In genomic region chr17:46129741-46130498, GRCm38 (mm10) we compare ENCODE assay signal across 8 mouse cellular contexts. TPM values are rescaled to one million over a fixed set of nuclear protein-coding genes. Genes with fewer than 3 reads are reported as not detected.
DNase-seq lines count a peak whose midpoint lies in the region; ATAC-seq and TF ChIP-seq lines count a peak whose summit lies in the region.

No protein-coding gene starts in this region.

- H3K27ac ChIP-seq in embryonic facial prominence, embryonic 13.5 days, result peak overlapping the region; percentile 11; the same call in 1 of the 2 replicates
- no peak overlapping the region for H3K27ac ChIP-seq in heart, embryonic 14.5 days (replicated peaks in 1 of 2; ENCODE audit: control insufficient read depth in 1 of 2, insufficient read depth in 1 of 2, low read depth in 2 of 2, low read length in 2 of 2)

- no peak overlapping the region for H3ac ChIP-seq in myocyte (ENCODE audit: control insufficient read depth, insufficient read length)

- no peaks in the 10 kb centered on the region for H3K79me2 ChIP-seq in myocyte (ENCODE audit: control insufficient read depth, insufficient read depth)

- WGBS in embryonic facial prominence, embryonic 13.5 days, result 80% methylated on average over 13 of the region's 13 CpGs
- 68% methylated on average over 13 of the region's 13 CpGs for WGBS in heart, embryonic 14.5 days

- peak; percentile 58 to 73 for DNase-seq in kidney, postnatal 4 days
- DNase-seq in kidney, adult 8-10 months, result no peak
- DNase-seq in cerebellum, postnatal 14 days, result no peak
- no peak for DNase-seq in right cerebral cortex, postnatal 14 days
- DNase-seq in neural tube, embryonic 10.5 days (ENCODE audit: extremely low spot score, low spot score), result no peak

- H3K27me3 ChIP-seq in embryonic facial prominence, embryonic 13.5 days, result no peaks in the 10 kb centered on the region
- H3K27me3 ChIP-seq in heart, embryonic 14.5 days (ENCODE audit: control insufficient read depth, insufficient read depth, low read length), result no peaks in the 10 kb centered on the region
- H3K27me3 ChIP-seq in myocyte (ENCODE audit: control insufficient read depth, insufficient read depth, insufficient read length), result no peaks in the 10 kb centered on the region

- peaks cover 9% of the 10 kb centered on the region; the same call in 1 of the 2 replicates for H3K4me1 ChIP-seq in embryonic facial prominence, embryonic 13.5 days
- H3K4me1 ChIP-seq in heart, embryonic 14.5 days (ENCODE audit: control insufficient read depth in 2 of 2, insufficient read depth in 2 of 2, low read length in 2 of 2), result 0 out of 4 replicates have a peak, but pooled peaks cover 0 to 4% of the 10 kb centered on the region in 2 experiments

- peaks cover 56% of the 10 kb centered on the region for H3K36me3 ChIP-seq in embryonic facial prominence, embryonic 13.5 days
- peaks cover 49% of the 10 kb centered on the region for H3K36me3 ChIP-seq in heart, embryonic 14.5 days (ENCODE audit: control insufficient read depth, insufficient read depth, low read length)
- peaks cover 4% of the 10 kb centered on the region for H3K36me3 ChIP-seq in myocyte (ENCODE audit: control insufficient read depth, insufficient read depth)

- no peak overlapping the region for H3K4me2 ChIP-seq in embryonic facial prominence, embryonic 13.5 days
- no peak overlapping the region for H3K4me2 ChIP-seq in heart, embryonic 14.5 days (ENCODE audit: low read length)
- no peak overlapping the region for H3K4me2 ChIP-seq in myocyte (ENCODE audit: low read depth)

- no peak overlapping the region for H3K9ac ChIP-seq in embryonic facial prominence, embryonic 13.5 days
- no peak overlapping the region for H3K9ac ChIP-seq in heart, embryonic 14.5 days (ENCODE audit: low read length)

- no peak for TF ChIP-seq POLR2A in myocyte (IDR thresholded peaks at IDR 0.05; ENCODE audit: insufficient read length, low read depth)

- no peaks in the 10 kb centered on the region for H3K9me3 ChIP-seq in embryonic facial prominence, embryonic 13.5 days
- no peaks in the 10 kb centered on the region for H3K9me3 ChIP-seq in heart, embryonic 14.5 days (ENCODE audit: control insufficient read depth, low read length)

- H3K4me3 ChIP-seq in embryonic facial prominence, embryonic 13.5 days, result no peak overlapping the region
- no peak overlapping the region for H3K4me3 ChIP-seq in heart, embryonic 14.5 days (ENCODE audit: control insufficient read depth in 1 of 2, insufficient read depth in 1 of 2, low read depth in 1 of 2, low read length in 2 of 2)
- H3K4me3 ChIP-seq in myocyte, result no peak overlapping the region

- ATAC-seq in embryonic facial prominence, embryonic 13.5 days (ENCODE audit: insufficient number of reproducible peaks, insufficient read depth, low FRiP score, low TSS enrichment, low read depth), result no peak
- ATAC-seq in heart, embryonic 14.5 days (ENCODE audit: insufficient number of reproducible peaks, insufficient read depth, low FRiP score, low read depth), result 0 out of 2 replicates have a peak, but pooled peaks have one; percentile 48

TF ChIP-seq in myocyte, 11 proteins besides CTCF, POLR2A, EP300 and RAD21:
- peak; percentile 13 for TF ChIP-seq POLR2AphosphoS2 (IDR thresholded peaks at IDR 0.05; ENCODE audit: insufficient read length, low read depth)
- TF ChIP-seq MAX (IDR thresholded peaks at IDR 0.05; ENCODE audit: low read depth), result no peak
TF ChIP-seq in myocyte: peak in this region for 1.

RNA-seq across cellular contexts. Expression of gene Rsph9, which starts 14.1 kb away (rescaled TPM):
- polyA plus RNA-seq in embryonic facial prominence, embryonic 13.5 days (2015; fragmentation: Nextera tagmentation; extraction: Ambion mirVana), result 10.6 and 11.7 TPM in 2 replicates
- polyA plus RNA-seq in heart, embryonic 14.5 days (2014; fragmentation: Nextera tagmentation; extraction: Ambion mirVana), result 6.8 and 7.0 TPM in 2 replicates
- 3.6 TPM for polyA plus RNA-seq in myocyte (2012; fragmentation: generic; extraction: Trizol)

RNA-seq across cellular contexts. Expression of gene Mrps18a, which starts 19.1 kb away (rescaled TPM):
- polyA plus RNA-seq in embryonic facial prominence, embryonic 13.5 days (2015; fragmentation: Nextera tagmentation; extraction: Ambion mirVana), result 126 and 152 TPM in 2 replicates
- polyA plus RNA-seq in heart, embryonic 14.5 days (2014; fragmentation: Nextera tagmentation; extraction: Ambion mirVana), result 128 and 130 TPM in 2 replicates
- polyA plus RNA-seq in myocyte (2012; fragmentation: generic; extraction: Trizol), result 112 TPM

RNA-seq across cellular contexts. Expression of gene Mad2l1bp, which starts 23.4 kb away (rescaled TPM):
- 32.7 and 36.9 TPM in 2 replicates for polyA plus RNA-seq in embryonic facial prominence, embryonic 13.5 days (2015; fragmentation: Nextera tagmentation; extraction: Ambion mirVana)
- polyA plus RNA-seq in heart, embryonic 14.5 days (2014; fragmentation: Nextera tagmentation; extraction: Ambion mirVana), result 27.1 and 31.5 TPM in 2 replicates
- polyA plus RNA-seq in myocyte (2012; fragmentation: generic; extraction: Trizol), result 26.8 TPM

RNA-seq across cellular contexts. Expression of gene Gtpbp2, which starts 30.9 kb away (rescaled TPM):
- 45.4 and 49.0 TPM in 2 replicates for polyA plus RNA-seq in embryonic facial prominence, embryonic 13.5 days (2015; fragmentation: Nextera tagmentation; extraction: Ambion mirVana)
- polyA plus RNA-seq in heart, embryonic 14.5 days (2014; fragmentation: Nextera tagmentation; extraction: Ambion mirVana), result 24.8 and 29.1 TPM in 2 replicates
- polyA plus RNA-seq in myocyte (2012; fragmentation: generic; extraction: Trizol), result 125 TPM

Comparison
In these comparisons a context has a peak if more than half of its experiments do, and no peak if none do; other contexts are left out.
1. DNase-seq: peak in kidney, postnatal 4 days (2 of 2); none in kidney, adult 8-10 months (0 of 2), cerebellum, postnatal 14 days (0 of 2), right cerebral cortex, postnatal 14 days (single experiment) and neural tube, embryonic 10.5 days (single experiment).